Mouse (Mus musculus) limb, embryonic 13.5 days (tissue): ENCODE results near the gene Hacd1. TPM values are rescaled to one million over a fixed set of nuclear protein-coding genes. Genes with fewer than 3 reads are reported as not detected.

Experiments
- ATAC-seq: fragments of 200-750 bp; cut with Nextera tagmentation; 2 replicates; pipeline ENCODE4 v1.8.0; 2017; ENCODE audit warnings: low read depth, moderate number of reproducible peaks, moderate TSS enrichment; ENCODE audit not compliant: low FRiP score
- H3K27ac ChIP-seq: fragments of 300-500 bp; sonication (generic); 2 replicates; pipeline ENCODE4 v1.5.1; 2015; ENCODE audit warnings: inconsistent platforms, mild to moderate bottlenecking, moderate library complexity
- H3K27me3 ChIP-seq: fragments of 300-500 bp; sonication (generic); 2 replicates; pipeline ENCODE4 v1.6.1; 2015; ENCODE audit warnings: mild to moderate bottlenecking, inconsistent platforms
- H3K36me3 ChIP-seq: fragments of 300-500 bp; sonication (generic); 2 replicates; pipeline ENCODE4 v1.6.1; 2015; ENCODE audit warnings: inconsistent platforms, mild to moderate bottlenecking, moderate library complexity
- H3K4me1 ChIP-seq: fragments of 300-500 bp; sonication (generic); 2 replicates; pipeline ENCODE4 v1.6.1; 2015; ENCODE audit warnings: inconsistent platforms
- H3K4me2 ChIP-seq: fragments of 300-500 bp; sonication (generic); replicated peaks from 2 replicates; pipeline ENCODE4 v1.6.1; 2015; ENCODE audit warnings: inconsistent platforms, mild to moderate bottlenecking, moderate library complexity
- H3K4me3 ChIP-seq: fragments of 300-500 bp; sonication (generic); 2 replicates; pipeline ENCODE4 v1.5.1; 2015; ENCODE audit warnings: moderate library complexity, mild to moderate bottlenecking, inconsistent platforms
- H3K9ac ChIP-seq: fragments of 300-500 bp; sonication (generic); 2 replicates; pipeline ENCODE4 v1.6.1; 2015; ENCODE audit warnings: mild to moderate bottlenecking, inconsistent platforms
- H3K9me3 ChIP-seq: fragments of 300-500 bp; sonication (generic); 2 replicates; pipeline ENCODE4 v1.6.1; 2016; ENCODE audit warnings: inconsistent platforms
- WGBS: fragments of 180-500 bp; shearing (Covaris S2); methylation state at CpG from one replicate; pipeline ENCODE4 v1.1.7; 2015; 5-methylcytosine and 5-hydroxymethylcytosine counted together
- polyA plus RNA-seq: library from polyadenylated mRNA; unstranded; fragments of >200 nt; fragmentation: Nextera tagmentation; extraction: Ambion mirVana; gene quantifications from 2 replicates; pipeline ENCODE4 v1.2.1, GENCODE M21; 2015

The Hacd1 gene
- polyA plus RNA-seq, 1 experiment from 2014 or later = 64.9 TPM

GRCm38 (mm10) chr2:13938118-13938517 lies 117.8 kb downstream of the Hacd1 start:
- no peak overlapping the region for H3K27ac ChIP-seq
- H3K4me2 ChIP-seq = no peak overlapping the region
- no peaks in the 10 kb centered on the region for H3K9me3 ChIP-seq
- no peak for ATAC-seq
- no peak overlapping the region for H3K9ac ChIP-seq
- H3K4me3 ChIP-seq = no peak overlapping the region
- no peaks in the 10 kb centered on the region for H3K27me3 ChIP-seq
- H3K4me1 ChIP-seq = no peaks in the 10 kb centered on the region
- 48% methylated on average over 2 of the region's 2 CpGs for WGBS
- H3K36me3 ChIP-seq = no peaks in the 10 kb centered on the region

- no peaks in the 10 kb centered on the region for H3K4me1 ChIP-seq
- H3K9me3 ChIP-seq = no peaks in the 10 kb centered on the region
- 77% methylated on average over 3 of the region's 3 CpGs for WGBS
- H3K27me3 ChIP-seq = no peaks in the 10 kb centered on the region
- no peaks in the 10 kb centered on the region for H3K36me3 ChIP-seq
- no peak overlapping the region for H3K4me2 ChIP-seq
- no peak overlapping the region for H3K9ac ChIP-seq
- H3K4me3 ChIP-seq = no peak overlapping the region
- H3K27ac ChIP-seq = no peak overlapping the region
- no peak for ATAC-seq
These were observed 120.6 kb downstream of the Hacd1 start for GRCm38 (mm10) chr2:13935343-13935742.

DNA sequence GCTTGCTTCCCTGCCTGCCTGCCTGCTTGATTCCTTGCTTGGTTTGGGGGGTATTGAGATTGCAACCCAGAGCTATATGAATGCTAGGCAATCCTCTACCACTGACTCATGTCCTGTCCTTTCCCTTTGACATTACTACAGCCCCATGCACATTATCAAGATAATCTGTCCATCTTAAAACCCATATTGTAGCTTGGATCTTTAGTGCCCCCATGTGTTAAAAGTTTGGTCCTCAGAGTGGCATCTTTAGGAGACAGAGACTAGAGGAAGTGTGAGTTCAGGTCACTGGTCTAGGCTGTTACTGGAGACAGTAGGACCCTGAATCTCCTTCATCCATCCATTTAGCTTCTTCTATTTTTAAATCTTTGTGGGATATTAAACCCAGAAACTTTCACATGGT lies 123.7 kb downstream of the Hacd1 start:
- H3K4me3 ChIP-seq = no peak overlapping the region
- H3K9me3 ChIP-seq = no peaks in the 10 kb centered on the region
- no peaks in the 10 kb centered on the region for H3K27me3 ChIP-seq
- H3K4me1 ChIP-seq = no peaks in the 10 kb centered on the region
- ATAC-seq = no peak
- H3K36me3 ChIP-seq = no peaks in the 10 kb centered on the region
- no peak overlapping the region for H3K9ac ChIP-seq
- H3K27ac ChIP-seq = no peak overlapping the region
- H3K4me2 ChIP-seq = no peak overlapping the region

DNA sequence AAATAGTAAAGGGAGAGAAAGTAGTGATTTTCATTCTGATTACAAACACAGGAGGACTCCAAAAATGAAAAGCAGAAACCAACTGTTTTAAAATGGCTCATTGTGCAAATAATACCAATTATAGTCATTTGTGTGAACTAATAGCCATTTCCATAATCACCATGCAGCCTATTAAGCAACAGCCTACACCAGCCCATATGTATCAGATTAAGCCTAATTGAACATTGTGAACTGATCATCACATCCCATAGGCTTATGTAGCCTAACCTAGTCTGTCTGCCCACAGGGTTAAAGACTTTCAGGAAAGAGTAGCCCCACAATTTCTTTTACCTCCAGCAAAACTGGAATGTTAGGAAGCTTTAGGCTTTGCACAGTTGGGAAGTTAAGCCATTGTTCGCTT lies 125.2 kb downstream of the Hacd1 start:
- no peaks in the 10 kb centered on the region for H3K36me3 ChIP-seq
- H3K4me1 ChIP-seq = no peaks in the 10 kb centered on the region
- H3K4me3 ChIP-seq = no peak overlapping the region
- 59% methylated on average over 1 of the region's 1 CpGs for WGBS
- H3K9ac ChIP-seq = no peak overlapping the region
- no peak overlapping the region for H3K27ac ChIP-seq
- H3K4me2 ChIP-seq = no peak overlapping the region
- H3K27me3 ChIP-seq = no peaks in the 10 kb centered on the region
- ATAC-seq = no peak
- H3K9me3 ChIP-seq = no peaks in the 10 kb centered on the region

DNA sequence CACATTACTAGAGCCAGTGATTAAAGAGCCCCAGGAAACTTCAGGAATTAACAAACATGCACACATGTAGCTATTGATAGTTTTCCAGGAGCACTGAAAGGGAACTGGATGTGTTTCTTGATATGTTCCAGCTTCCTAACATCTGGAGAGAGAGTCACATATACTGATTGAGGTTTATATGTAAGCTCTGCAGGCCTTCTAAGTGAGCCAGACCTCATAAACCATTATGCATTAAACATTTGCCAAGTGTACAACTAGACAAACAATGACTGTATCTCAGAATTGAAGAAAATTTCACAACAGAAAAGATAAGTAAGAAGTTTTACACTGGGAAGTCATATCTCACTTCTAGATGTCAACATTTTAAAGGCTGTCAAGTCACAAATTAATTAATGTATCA lies 167.4 kb downstream of the Hacd1 start:
- no peak overlapping the region for H3K27ac ChIP-seq
- H3K4me1 ChIP-seq = 0 out of 2 replicates have a peak, but pooled peaks cover 5% of the 10 kb centered on the region
- H3K36me3 ChIP-seq = no peaks in the 10 kb centered on the region
- H3K9me3 ChIP-seq = no peaks in the 10 kb centered on the region
- H3K4me2 ChIP-seq = no peak overlapping the region
- no peak for ATAC-seq
- no peak overlapping the region for H3K9ac ChIP-seq
- H3K27me3 ChIP-seq = no peaks in the 10 kb centered on the region
- H3K4me3 ChIP-seq = no peak overlapping the region

DNA sequence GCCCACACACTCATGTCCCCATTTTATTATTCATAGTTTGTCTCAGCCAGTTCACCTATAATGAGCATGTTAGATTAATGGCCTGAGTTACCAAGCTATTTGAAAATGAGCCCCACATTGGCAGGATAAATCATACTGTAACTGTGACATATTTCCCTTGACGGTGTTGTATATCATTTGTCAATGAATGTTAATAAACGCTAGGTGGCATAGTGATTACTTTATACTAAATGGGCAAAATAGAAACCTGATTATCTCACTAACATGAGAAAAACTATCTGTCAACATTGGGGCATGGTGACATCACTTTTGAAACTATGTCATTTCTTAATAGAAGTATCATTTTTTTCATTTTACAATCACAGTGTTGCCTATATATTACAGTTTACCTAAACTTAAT lies 198.5 kb downstream of the Hacd1 start:
- no peak overlapping the region for H3K27ac ChIP-seq
- no peaks in the 10 kb centered on the region for H3K27me3 ChIP-seq
- no peak for ATAC-seq
- H3K36me3 ChIP-seq = no peaks in the 10 kb centered on the region
- H3K4me1 ChIP-seq = no peaks in the 10 kb centered on the region
- H3K9ac ChIP-seq = no peak overlapping the region
- no peak overlapping the region for H3K4me3 ChIP-seq
- H3K9me3 ChIP-seq = no peaks in the 10 kb centered on the region
- WGBS = 61% methylated on average over 2 of the region's 2 CpGs
- H3K4me2 ChIP-seq = no peak overlapping the region

GRCm38 (mm10) chr2:13855510-13855909 lies 200.4 kb downstream of the Hacd1 start:
- H3K9me3 ChIP-seq = no peaks in the 10 kb centered on the region
- 66% methylated on average over 3 of the region's 3 CpGs for WGBS

GRCm38 (mm10) chr2:13836310-13836709 lies 219.6 kb downstream of the Hacd1 start:
- Histone ChIP-seq H3K4me1 (no peaks in the 10 kb centered on the region), H3K9ac (no peak overlapping the region), H3K9me3 (no peaks in the 10 kb centered on the region), H3K4me3 (no peak overlapping the region), H3K4me2 (no peak overlapping the region), H3K27me3 (no peaks in the 10 kb centered on the region), H3K36me3 (no peaks in the 10 kb centered on the region), H3K27ac (no peak overlapping the region)
- 87% methylated on average over 3 of the region's 3 CpGs for WGBS
- ATAC-seq = no peak

More at GRCm38 (mm10) chr2:13855510-13855909, 200.4 kb downstream of the Hacd1 start:
- H3K27me3 ChIP-seq = no peaks in the 10 kb centered on the region
- no peak overlapping the region for H3K9ac ChIP-seq
- H3K27ac ChIP-seq = no peak overlapping the region
- no peak for ATAC-seq
- no peaks in the 10 kb centered on the region for H3K36me3 ChIP-seq
- no peak overlapping the region for H3K4me2 ChIP-seq
- H3K4me3 ChIP-seq = no peak overlapping the region
- no peaks in the 10 kb centered on the region for H3K4me1 ChIP-seq

DNA sequence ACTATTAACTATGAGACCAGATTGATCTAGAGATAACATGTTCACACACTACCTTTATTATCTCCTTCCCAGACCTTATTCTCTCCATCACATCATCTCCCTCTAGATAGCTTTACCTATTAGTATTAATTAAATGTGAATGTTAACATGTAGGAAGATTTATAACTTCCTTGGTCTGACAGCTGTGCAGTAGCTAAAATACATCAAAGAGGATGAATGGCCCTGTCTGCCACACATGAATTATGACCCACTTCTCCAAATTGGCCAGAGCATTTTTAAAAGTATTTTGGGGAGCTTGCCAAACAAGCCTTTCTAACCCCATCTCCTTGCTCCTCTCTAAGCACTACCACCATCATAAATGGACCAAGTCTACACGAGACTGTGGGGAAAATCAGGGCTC lies 220.9 kb downstream of the Hacd1 start:
- no peaks in the 10 kb centered on the region for H3K27me3 ChIP-seq
- no peak for ATAC-seq
- no peak overlapping the region for H3K4me3 ChIP-seq
- H3K9ac ChIP-seq = no peak overlapping the region
- no peaks in the 10 kb centered on the region for H3K4me1 ChIP-seq
- 33% methylated on average over 1 of the region's 1 CpGs for WGBS
- no peak overlapping the region for H3K27ac ChIP-seq
- no peaks in the 10 kb centered on the region for H3K9me3 ChIP-seq
- H3K4me2 ChIP-seq = no peak overlapping the region
- H3K36me3 ChIP-seq = no peaks in the 10 kb centered on the region

DNA sequence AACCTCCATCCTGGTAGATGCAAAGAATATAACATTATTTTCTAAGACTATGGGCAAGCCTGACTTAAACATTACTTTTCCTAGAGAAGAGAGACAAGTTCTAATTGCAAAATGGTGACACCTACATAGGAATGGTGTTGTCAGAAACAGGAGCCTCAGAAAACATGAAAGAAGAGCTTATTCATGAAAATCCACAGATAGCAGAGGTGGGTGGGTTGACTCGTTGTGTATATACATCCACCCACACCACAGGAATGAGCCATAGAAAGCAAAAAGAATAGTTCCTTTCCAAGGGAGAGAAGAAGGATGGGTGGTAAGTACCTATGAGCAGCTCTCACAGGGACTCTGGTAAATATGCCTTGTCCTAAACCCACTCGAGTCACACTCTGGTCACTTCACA lies 239.3 kb downstream of the Hacd1 start:
- H3K9me3 ChIP-seq = no peaks in the 10 kb centered on the region
- H3K4me2 ChIP-seq = no peak overlapping the region
- no peak overlapping the region for H3K9ac ChIP-seq
- no peaks in the 10 kb centered on the region for H3K4me1 ChIP-seq
- H3K27ac ChIP-seq = no peak overlapping the region
- 87% methylated on average over 2 of the region's 2 CpGs for WGBS
- H3K36me3 ChIP-seq = no peaks in the 10 kb centered on the region
- H3K27me3 ChIP-seq = no peaks in the 10 kb centered on the region
- no peak for ATAC-seq
- no peak overlapping the region for H3K4me3 ChIP-seq

DNA sequence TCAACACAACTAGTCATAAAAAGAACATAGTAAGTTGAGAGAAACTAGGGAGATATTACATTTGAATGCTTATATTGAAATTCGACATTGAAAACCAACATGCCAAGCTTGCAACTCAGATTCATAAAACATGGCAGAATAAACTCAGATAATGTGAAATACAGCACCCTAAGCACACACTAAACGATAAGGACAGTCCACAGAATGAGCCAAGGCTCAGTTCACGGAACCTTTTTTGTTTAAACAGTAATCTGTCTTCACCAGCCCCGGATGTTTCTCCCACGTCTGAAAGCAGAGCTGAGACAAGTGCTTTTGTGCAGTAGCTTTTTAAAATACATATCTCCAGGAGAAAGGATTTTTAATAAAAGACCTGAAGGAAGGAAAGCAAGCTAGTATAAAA lies 247.3 kb downstream of the Hacd1 start:
- H3K4me2 ChIP-seq = no peak overlapping the region
- H3K4me3 ChIP-seq = no peak overlapping the region
- H3K9me3 ChIP-seq = no peaks in the 10 kb centered on the region
- no peak for ATAC-seq
- no peaks in the 10 kb centered on the region for H3K27me3 ChIP-seq
- no peaks in the 10 kb centered on the region for H3K4me1 ChIP-seq
- H3K36me3 ChIP-seq = no peaks in the 10 kb centered on the region
- WGBS = 75% methylated on average over 5 of the region's 5 CpGs
- no peak overlapping the region for H3K27ac ChIP-seq
- no peak overlapping the region for H3K9ac ChIP-seq

DNA sequence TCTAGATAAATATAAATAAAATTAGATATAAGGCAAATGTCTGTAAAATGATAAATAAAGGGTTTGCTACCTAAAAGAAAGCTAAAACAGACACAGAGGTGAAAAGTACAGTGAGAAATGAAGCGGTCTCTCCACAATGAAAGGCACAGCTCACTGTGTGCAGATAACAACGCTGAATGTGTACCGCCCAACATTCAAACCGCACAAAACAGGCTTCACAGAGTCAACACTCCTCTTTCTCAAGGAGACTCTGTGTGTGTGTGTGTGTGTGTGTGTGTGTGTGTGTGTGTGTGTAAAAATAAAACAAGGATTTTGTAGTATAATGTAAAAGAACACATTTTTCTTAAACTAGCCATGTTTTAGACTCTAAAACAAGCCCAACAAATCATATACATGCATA lies 247.9 kb downstream of the Hacd1 start:
- Histone ChIP-seq H3K4me1 (no peaks in the 10 kb centered on the region), H3K9me3 (no peaks in the 10 kb centered on the region), H3K4me2 (no peak overlapping the region), H3K27me3 (no peaks in the 10 kb centered on the region), H3K27ac (no peak overlapping the region), H3K36me3 (no peaks in the 10 kb centered on the region), H3K9ac (no peak overlapping the region), H3K4me3 (no peak overlapping the region)
- ATAC-seq = no peak
- WGBS = 84% methylated on average over 4 of the region's 4 CpGs

GRCm38 (mm10) chr2:13806120-13806519 lies 249.8 kb downstream of the Hacd1 start:
- WGBS = 82% methylated on average over 3 of the region's 3 CpGs
- Histone ChIP-seq H3K27me3 (no peaks in the 10 kb centered on the region), H3K4me1 (no peaks in the 10 kb centered on the region), H3K36me3 (no peaks in the 10 kb centered on the region), H3K4me3 (no peak overlapping the region), H3K27ac (no peak overlapping the region), H3K9me3 (no peaks in the 10 kb centered on the region), H3K9ac (no peak overlapping the region), H3K4me2 (no peak overlapping the region)
- no peak for ATAC-seq
